Mouse (Mus musculus) spleen, adult 2 months (tissue): ENCODE data around the gene Olfr455. TPM values are rescaled to one million over a fixed set of nuclear protein-coding genes. Genes with fewer than 3 reads are reported as not detected.

Source experiments
- DNase-seq, 2 experiments: peaks; one replicate each; pipeline versions ENCODE4 v3.0.0 to v3.0.0-alpha.2; 2012 to 2021; ENCODE audit warnings: low spot score in 2 of 2, low read depth in 1 of 2
- H3K27ac ChIP-seq: fragments of 200-500 bp; 2 replicates; pipeline ENCODE4 v1.5.1; 2012; ENCODE audit warnings: low read length, inconsistent platforms; ENCODE audit not compliant: insufficient read depth
- H3K27me3 ChIP-seq: fragments of 200-500 bp; 2 replicates; pipeline ENCODE4 v1.6.1; 2012; ENCODE audit warnings: mild to moderate bottlenecking, moderate library complexity, low read length, inconsistent platforms; ENCODE audit not compliant: control insufficient read depth, insufficient read depth
- H3K36me3 ChIP-seq: fragments of 200-500 bp; 2 replicates; pipeline ENCODE4 v1.6.1; 2012; ENCODE audit warnings: mild to moderate bottlenecking, low read length, inconsistent platforms; ENCODE audit not compliant: control insufficient read depth, insufficient read depth
- H3K4me1 ChIP-seq: fragments of 200-500 bp; 2 replicates; pipeline ENCODE4 v1.6.1; 2011; ENCODE audit warnings: inconsistent platforms; ENCODE audit not compliant: control insufficient read depth, insufficient read depth, insufficient read length
- H3K4me3 ChIP-seq: fragments of 200-500 bp; 2 replicates; pipeline ENCODE4 v1.5.1; 2011; ENCODE audit warnings: mild to moderate bottlenecking, inconsistent platforms; ENCODE audit not compliant: insufficient read depth, insufficient read length; ENCODE audit errors: extremely low read depth
- CTCF ChIP-seq: fragments of 200-500 bp; IDR thresholded peaks from 2 replicates; pipeline ENCODE4 v1.5.1; 2011; ENCODE audit warnings: mild to moderate bottlenecking, inconsistent platforms; ENCODE audit not compliant: insufficient read depth, insufficient read length, insufficient replicate concordance; ENCODE audit errors: extremely low read depth
- POLR2A ChIP-seq: fragments of 200-500 bp; IDR thresholded peaks from 2 replicates; pipeline ENCODE4 v1.6.1; 2011; ENCODE audit warnings: low read depth, low read length, inconsistent platforms
- WGBS: fragments of 180-500 bp; shearing (Covaris S2); methylation state at CpG from one replicate; pipeline ENCODE4 v1.1.7; 2018; 5-methylcytosine and 5-hydroxymethylcytosine counted together
- polyA plus RNA-seq: library from polyadenylated mRNA; depleted of rRNA; stranded (reverse); fragments of >200 nt; gene quantifications from 2 replicates; pipeline ENCODE4 v1.2.3, GENCODE M21; 2012; rRNA removed

Olfr455 gene
- polyA plus RNA-seq, 1 experiment, result not detected

- no peak overlapping the region for H3K27ac ChIP-seq
- H3K4me1 ChIP-seq, result no peaks in the 10 kb centered on the region
- DNase-seq, result no peak
- no peak overlapping the region for H3K4me3 ChIP-seq
- H3K27me3 ChIP-seq, result no peaks in the 10 kb centered on the region
- H3K36me3 ChIP-seq, result no peaks in the 10 kb centered on the region
- 78% methylated on average over 1 of the region's 1 CpGs for WGBS
- TF ChIP-seq POLR2A (no peak), CTCF (no peak)
These were observed 57.7 kb downstream of the Olfr455 start for GRCm38 (mm10) chr6:42489731-42490130.

- 81% methylated on average over 1 of the region's 1 CpGs for WGBS
- Histone ChIP-seq H3K36me3 (no peaks in the 10 kb centered on the region), H3K27me3 (no peaks in the 10 kb centered on the region), H3K4me1 (no peaks in the 10 kb centered on the region), H3K4me3 (no peak within 1 kb of the TSS), H3K27ac (no peak within 1 kb of the TSS)
- TF ChIP-seq POLR2A (no peak), CTCF (no peak)
- DNase-seq, result no peak
These were observed 60.3 kb downstream of the Olfr455 start, which contains the start of gene Olfr456 for GRCm38 (mm10) chr6:42487114-42487513. Gene Olfr456, minus strand, starts transcription at chr6:42487214.

Other genes starting within 250 kb of the Olfr455 start
- 0.06 and 0.15 TPM in 2 replicates for gene Fam131b, start 222.9 kb downstream of the Olfr455 start, polyA plus RNA-seq
- gene Zyx, start 198.0 kb downstream of the Olfr455 start, polyA plus RNA-seq, result 184 and 228 TPM in 2 replicates
- 0.18 and 0.19 TPM in 2 replicates for gene Epha1, start 174.3 kb downstream of the Olfr455 start, polyA plus RNA-seq
- gene Tas2r143, start 147.3 kb downstream of the Olfr455 start, polyA plus RNA-seq, result 0.13 and 0.69 TPM in 2 replicates
- gene Tas2r135, start 142.2 kb downstream of the Olfr455 start, polyA plus RNA-seq, result 0.07 and 0.13 TPM in 2 replicates
- 0.09 TPM in 1 of 2 replicates, not detected in the other for gene Tas2r126, start 113.1 kb downstream of the Olfr455 start, polyA plus RNA-seq
- not detected in 2 replicates for gene Olfr458, start 82.4 kb downstream of the Olfr455 start, polyA plus RNA-seq
- not detected in 2 replicates for gene Olfr457, start 71.3 kb downstream of the Olfr455 start, polyA plus RNA-seq
- 0.09 TPM in 1 of 2 replicates, not detected in the other for gene Olfr456, start 60.4 kb downstream of the Olfr455 start, polyA plus RNA-seq
- not detected in 2 replicates for gene Tcaf3, start 50.1 kb upstream of the Olfr455 start, polyA plus RNA-seq
- 0.27 and 0.49 TPM in 2 replicates for gene Tcaf2, start 97.7 kb upstream of the Olfr455 start, polyA plus RNA-seq
- 2.5 and 2.9 TPM in 2 replicates for gene Tcaf1, start 162.5 kb upstream of the Olfr455 start, polyA plus RNA-seq
- not detected in 2 replicates for gene Olfr453, start 191.8 kb upstream of the Olfr455 start, polyA plus RNA-seq
- gene Olfr38, start 208.8 kb upstream of the Olfr455 start, polyA plus RNA-seq, result not detected in 2 replicates
- gene Olfr452, start 237.5 kb upstream of the Olfr455 start, polyA plus RNA-seq, result not detected in 2 replicates